Mouse (Mus musculus): ENCODE results near the gene Parp14.
A peak's percentile ranks its signal among the peaks of the same experiment; 100 is the strongest.

Gene Parp14

DNA sequence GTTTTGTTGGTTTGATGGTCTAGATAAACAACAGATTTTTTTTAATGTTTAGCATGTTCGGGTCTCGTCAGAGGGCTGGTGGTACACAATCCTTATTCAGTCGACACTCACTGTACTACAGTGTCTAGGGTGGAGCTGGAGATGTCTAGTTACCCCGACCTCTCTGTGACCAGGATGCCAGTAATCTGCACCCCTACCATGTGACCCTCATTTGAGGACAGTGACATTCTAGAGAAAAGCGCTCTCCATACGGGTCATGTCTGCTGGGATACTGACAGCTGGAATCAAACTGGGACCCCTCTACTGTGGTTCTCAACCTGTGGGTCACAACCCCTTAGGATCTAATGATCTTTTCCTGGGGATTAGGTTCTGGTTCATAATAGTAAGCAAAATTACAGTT is 1.7 kb downstream of the Parp14 start:
- no peak for DNase-seq (ENCODE audit: low spot score)

DNA sequence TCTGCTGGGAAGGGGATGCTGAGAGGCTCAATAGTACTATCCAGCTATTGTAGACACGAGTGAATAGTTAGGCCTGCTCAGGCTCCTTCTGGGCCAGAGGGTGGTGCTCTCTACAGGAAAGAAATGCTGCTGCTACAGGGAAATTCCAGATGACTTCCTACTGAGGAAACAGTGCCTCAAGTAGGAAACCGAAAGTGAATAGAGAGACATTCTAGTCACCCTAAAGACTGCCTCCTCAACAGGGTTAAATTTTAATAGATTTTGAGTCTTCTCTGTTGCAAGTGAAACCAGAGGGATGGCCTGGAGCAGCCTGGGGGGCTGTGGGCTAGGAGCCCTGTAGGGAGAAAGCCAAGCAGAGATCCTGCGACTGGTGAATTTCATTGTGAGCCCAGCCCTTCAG is 2.2 kb downstream of the Parp14 start:
- no peak for DNase-seq (ENCODE audit: low spot score)

DNA sequence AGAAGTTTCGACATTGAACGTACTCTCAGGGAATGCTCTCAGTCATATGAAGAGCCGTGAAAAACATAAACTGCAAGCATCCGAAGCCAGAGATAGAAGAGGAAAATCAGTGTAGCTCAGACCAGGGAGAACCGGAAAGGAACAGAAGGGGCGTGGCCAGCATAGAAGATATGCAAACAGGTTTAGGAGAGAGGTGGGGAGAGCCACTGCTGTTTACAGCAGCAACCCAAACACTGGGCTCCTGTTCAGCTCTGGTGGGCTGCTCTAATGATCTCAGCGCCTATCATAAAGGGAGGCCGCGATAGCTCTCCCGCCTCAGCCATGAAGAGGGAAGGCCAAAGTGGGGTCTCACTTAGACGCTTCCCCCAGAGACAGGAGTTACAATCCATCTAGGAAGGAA is 3.6 kb downstream of the Parp14 start:
- DNase-seq (ENCODE audit: low spot score): no peak

DNA sequence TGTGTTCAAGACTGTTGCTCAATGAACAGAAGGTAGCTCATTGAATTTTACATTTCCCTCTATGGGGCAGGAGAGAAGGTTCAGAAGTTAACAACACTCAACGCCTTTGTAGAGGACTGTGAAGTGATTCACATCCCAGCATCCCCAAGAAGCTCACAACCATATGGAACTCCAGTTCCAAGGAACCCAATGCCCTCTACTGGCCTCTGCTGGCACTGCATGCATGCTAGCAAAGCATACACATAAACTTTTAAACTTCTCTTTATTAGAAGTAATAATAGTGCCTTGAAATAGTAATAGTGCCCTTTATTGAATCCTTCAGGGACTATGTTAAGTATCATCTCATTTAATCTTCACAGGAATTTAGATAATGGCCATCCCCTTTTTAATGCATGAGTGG is 9.3 kb downstream of the Parp14 start:
- DNase-seq (ENCODE audit: low spot score): no peak

DNA sequence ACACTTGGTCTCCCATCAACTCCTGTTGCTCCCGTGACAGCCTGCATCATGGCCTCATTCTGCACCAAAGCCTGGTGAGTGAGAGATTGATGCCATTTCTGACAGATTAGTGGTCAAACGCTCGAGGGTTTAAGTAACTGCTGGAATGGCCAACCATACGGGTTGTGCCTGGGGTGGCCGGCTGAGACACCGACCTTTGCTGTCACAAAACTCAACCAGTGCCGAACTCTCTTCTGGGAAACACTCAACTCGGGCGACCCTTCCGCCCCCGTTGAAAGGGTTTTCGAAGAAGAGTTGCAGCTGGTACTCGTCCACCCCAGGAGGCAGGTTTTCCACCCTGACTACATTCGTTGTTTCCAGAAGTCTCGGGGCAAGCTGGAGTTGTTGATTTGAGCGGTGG is 11.1 kb downstream of the Parp14 start:
- DNase-seq (ENCODE audit: low spot score): no peak

DNA sequence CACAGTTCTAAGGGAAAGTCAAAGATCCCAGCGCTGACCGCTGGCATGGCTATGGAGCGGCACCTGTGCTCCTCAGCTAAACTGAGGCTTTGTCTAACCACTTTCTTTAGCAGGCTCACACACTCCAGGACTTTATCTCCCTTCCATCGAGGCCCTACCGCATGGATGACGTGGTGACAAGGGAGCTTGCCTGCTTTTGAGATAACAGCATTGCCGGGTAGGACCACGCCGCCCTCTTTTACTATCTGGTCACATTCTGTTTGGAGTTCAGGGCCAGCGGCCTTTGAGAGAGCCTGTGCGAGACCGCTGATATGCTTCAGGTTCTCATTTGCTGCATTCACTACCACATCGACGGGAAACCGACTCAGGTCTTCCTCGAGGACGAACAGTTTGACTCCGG is 14.6 kb downstream of the Parp14 start:
- peak; percentile 27 for DNase-seq (ENCODE audit: low spot score)

DNA sequence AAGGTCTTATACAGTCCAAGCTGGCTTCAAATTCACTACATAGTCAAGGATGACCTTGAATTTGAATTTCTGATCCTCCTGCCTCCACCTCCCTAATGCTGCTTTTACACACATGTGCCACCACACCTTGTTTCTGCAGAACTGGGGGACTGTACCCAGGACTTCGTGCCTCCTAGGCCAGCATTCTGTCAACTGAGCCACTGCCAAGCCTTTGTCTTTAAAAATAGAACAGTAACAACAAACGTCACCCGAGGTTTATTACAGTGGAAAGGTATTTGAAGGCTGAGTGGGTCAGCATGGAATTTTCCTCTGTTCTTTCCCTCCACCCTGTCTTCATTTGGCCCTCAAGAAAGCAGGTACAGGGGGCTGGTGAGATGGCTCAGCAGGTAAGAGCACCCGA is 15.5 kb downstream of the Parp14 start:
- DNase-seq (ENCODE audit: low spot score): no peak

DNA sequence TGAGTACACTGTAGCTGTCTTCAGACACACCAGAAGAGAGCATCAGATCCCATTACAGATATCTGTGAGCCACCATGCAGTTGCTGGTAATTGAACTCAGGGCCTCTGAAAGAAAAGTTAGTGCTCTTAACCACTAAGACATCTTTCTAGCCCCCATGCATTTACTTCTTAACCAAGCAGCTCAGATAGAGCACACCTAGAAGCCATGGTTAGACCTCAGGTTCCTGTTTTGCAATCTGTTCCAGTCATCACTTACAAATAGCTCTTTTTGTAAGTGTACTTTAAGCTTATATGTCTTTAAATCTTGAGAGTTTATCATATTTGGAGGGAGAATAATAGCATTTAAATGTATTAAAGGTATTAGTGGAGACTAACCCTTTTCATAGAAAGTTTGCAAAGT is 24.2 kb downstream of the Parp14 start:
- DNase-seq (ENCODE audit: low spot score): no peak

DNA sequence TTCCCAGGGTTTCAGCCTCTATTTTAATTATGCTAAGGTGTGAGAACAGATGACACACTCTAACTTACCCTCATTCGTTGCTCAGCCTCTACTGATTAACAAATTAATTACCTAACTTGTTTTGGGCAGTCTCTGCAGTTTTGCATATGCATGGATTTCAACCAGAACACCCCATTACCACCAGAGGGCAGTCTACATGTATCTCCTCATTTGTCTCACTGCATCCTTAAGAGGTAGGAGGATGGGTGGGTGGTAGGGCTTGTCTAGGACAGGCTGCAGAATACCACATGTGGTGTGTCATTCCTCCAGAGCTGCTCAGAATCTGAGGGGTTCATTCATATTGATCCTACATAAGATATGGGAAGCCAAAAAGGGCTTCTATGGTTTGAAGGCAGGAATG is 31.7 kb downstream of the Parp14 start:
- DNase-seq (ENCODE audit: low spot score): peak; percentile 22

DNA sequence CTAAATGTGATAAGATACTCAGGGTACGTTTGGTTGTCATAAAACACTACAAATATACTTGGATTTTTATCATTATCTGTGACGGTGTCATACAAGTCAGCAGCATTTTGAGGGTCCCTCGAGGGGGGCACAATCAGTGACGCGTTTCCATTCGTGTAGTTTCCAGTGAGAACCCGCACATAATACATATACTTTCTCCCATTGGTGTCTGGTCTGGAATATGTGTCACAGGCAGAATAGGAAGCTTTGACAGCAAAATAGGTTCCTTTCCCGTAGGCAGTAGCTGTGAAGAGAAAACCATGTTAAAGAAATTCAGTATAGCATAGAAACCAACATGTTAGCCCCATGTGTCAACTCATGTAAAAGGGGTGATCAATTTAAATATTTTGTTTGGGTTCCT is 36.7 kb downstream of the Parp14 start:
- DNase-seq (ENCODE audit: low spot score): no peak

DNA sequence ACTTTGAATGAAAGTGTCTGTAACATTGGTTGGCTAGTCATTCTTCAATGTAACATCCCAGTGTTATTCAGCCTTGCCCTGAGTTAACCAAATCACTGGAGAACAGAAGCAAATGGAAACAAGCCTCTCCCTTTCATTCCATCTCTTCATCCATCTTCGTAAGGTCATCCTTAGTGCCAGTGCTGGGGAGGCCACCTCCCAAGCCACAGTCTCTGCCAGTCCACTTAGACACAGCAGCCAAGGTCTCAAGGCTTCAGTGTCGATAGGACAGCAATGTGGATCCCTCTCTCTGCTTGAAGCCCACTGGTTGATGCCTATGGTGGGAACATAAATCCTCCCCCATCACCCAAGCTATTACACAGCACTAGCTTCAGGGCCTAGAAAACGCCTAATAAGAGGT is 38.4 kb downstream of the Parp14 start:
- DNase-seq (ENCODE audit: low spot score): no peak

DNA sequence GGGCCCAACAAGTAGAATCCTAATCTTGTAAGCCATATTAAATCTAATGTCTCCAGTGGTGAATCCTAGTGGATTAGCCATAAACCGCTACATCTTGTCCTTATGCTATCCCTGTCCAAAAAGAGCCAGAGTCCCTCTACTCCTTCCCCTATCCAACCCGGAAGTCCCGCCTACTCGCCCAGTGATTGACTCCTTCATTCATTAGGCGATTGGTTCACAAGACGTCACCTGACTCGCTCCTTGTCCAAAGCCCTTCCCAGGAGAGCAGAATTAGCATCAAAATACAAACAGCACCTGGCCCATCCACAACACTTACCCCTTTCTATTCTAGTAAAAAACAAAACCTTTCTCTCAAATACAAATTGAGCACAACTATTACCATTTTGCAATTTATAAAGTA is 41.3 kb downstream of the Parp14 start:
- no peak for DNase-seq (ENCODE audit: low spot score)

DNA sequence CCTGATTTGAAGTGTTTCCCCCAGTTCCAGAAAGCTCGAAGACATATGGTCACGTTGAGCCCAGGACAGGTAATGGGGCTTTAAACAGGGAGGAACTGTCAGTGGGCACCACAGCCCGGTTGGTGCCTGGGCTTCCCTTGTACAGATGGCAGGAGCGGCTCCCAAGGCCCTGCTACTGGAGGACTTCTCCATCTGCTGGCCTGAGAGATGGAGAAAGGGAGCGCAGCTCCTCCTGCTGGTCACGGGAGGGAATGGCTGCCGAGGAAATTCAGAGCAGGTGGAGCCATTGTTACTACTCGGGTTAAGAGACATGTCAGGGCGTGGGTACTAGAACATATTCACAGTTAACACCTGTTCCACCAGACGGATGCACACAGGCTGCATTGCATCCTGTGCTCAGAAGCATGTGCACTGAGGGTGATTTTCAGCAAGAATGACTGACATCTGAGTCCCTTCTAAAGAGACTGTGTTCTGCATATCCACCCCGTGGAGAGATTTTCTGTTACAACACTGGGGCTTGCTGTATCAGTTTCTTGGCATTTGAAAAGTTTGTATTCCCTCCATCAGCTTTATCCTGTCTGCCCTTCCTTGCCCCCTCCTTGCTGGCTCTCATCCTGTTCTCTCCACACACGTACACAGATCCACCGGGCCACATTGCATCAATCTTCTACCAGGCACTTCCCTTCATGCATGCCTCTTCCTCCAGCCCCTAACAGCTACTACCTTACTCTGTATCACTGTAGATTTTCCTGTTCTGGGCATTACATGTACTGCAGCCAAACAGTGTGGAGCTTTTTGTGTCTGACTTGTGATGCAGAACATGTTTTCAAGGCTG is 53.9 kb downstream of the Parp14 start:
- DNase-seq (ENCODE audit: low spot score): peak; percentile 73

DNA sequence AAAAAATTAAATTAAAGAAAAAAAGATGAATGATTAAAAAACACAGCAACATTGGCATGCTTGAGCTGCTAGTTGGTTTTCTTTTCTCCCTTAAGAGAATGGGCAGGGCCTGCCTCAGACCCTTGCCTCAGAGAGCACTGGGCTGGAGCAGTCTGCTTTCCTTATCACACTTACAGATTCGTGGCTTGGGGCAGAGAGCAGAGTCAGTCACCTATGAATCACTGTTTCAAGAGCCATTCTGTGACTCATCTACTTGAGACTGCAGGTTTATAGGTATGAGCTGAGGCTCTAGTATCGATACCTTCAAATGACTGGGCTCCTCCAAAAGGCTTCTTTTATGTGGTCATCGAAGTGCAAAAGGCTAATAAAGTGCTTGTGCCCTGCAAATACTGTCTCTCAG is 58.2 kb downstream of the Parp14 start:
- no peak for DNase-seq (ENCODE audit: low spot score)

DNA sequence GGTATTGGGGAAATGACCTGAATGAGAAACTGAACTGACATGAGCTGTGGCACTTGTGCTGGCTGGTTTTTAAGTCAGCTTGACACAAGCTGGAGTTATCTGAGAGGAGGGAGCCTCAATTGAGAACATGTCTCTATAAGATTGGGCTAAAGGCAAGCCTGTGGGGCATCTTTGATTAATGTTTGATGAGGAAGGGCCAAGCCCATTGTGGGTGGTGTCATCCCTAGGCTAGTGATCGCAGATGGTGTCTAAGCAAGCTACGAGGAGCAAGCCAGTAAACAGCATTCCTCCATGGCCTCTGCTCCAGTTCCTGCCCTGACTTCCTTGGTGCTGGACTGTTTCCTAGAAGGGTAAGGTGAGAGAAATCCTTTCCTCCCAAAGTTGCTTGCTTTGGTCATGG is 62.5 kb downstream of the Parp14 start:
- peak; percentile 46 for DNase-seq (ENCODE audit: low spot score)

DNA sequence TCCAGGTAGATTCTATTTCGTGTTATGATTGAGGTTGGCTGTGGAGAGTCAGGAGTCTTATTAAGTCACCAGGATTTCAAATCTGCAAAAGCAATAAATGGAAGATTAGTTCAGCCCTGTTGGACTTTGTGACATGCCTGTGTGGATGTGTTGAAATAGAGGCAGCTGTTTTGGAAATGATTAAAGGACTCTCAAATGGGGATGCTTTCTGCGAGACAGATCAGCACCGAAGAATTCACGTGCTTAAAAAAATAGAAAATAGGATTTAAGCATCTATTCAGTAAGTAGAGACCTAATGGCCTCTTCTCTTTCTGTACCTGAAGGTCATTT is 63.7 kb downstream of the Parp14 start:
- no peak for DNase-seq (ENCODE audit: low spot score)

DNA sequence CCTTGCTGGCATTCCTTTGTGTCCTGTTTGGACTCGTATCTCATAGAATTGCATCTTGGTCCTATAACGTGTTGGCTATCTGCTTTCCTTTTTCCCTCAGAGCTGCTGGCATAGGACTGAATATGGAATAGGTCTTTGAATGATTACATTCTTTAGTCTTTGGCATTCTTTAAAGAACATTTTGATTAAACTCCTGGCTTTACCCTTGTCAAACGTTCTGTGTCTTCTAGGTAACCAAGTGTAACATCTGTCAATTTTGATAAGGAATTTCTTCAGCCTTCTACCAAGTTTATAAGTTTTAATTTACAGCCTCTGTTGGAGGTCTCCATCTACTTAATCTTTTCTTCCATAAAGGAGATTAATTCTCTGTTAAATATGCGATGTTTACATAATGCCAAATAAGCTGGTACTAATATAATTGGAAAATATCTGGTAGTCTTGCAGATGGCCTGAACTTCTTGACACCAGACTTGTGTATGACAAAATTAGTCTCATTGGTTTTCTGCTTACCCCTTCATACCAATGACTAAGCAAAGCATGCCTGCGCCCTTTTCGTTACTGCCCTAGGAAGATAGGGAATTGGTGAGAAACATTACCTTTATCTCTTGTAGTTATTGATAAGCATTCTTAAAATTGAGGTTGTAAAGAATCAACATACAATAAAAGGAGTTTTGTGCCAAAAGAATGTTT is 64.2 kb downstream of the Parp14 start:
- no peak for DNase-seq (ENCODE audit: low spot score)

DNA sequence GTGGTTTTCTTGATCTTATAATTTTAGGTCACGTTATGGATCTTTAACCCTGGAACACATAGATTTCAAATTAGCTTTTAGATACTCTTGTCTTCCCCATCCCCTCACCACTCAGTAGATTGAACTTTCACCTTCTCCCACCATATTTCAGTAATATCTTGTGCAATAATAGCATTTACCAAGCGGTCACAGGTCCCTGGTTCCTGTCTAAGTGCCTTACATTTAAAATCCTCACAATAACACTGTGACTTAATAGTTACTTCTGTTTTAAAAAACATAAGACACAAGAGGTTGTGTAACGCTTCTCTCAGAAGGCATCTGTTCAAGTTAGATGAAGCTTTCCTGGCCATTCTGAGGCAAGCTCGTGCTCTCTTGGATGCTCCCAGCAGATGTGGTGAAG is 67.6 kb downstream of the Parp14 start:
- DNase-seq (ENCODE audit: low spot score): no peak

DNA sequence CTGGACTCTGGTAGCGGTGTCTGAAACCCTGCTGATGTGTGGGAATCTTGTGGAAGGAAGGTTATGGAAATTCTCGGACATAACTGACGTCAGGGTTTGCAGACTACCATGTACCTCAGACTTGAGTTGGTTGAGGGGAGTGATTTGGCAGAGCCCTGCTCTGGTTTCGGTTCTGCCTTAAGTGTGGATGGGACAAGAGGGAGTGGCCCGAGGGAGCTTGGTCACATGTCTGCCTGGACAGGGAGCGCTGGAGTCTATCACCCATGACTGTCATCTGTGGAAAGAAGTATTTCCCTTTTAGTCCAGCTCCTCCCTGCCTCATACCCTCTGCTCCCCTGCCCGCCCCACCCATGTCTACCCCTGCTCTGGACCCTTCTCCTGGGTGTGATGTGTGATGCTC is 69.2 kb downstream of the Parp14 start:
- DNase-seq (ENCODE audit: low spot score): no peak

DNA sequence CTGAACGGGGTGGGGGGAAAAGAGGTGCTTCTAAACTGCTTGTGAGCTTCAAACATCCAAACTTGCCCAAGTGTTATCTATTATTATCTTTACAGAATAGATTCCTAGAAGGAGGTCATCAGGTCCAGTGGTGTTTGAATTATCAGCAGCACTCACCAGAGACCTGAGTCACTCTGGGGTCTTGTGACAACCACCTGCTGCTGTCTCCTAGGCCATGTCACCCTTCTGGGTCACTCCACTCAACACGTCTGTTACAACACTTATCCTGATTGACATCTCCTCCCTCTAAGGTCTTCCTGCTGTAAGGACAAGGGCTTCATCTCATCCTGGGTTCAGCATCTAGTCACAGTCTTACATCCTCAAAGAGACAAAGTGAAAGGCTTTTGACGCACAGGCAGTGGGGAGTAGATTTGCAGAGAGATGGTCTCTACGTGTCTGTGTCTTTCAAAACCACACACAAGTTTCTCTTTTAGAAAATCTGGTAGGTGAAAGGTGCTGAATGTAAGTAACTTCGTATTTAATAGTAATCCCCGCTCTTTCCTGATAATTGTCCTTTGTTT is 79.3 kb downstream of the Parp14 start:
- no peak for DNase-seq (ENCODE audit: low spot score)

DNA sequence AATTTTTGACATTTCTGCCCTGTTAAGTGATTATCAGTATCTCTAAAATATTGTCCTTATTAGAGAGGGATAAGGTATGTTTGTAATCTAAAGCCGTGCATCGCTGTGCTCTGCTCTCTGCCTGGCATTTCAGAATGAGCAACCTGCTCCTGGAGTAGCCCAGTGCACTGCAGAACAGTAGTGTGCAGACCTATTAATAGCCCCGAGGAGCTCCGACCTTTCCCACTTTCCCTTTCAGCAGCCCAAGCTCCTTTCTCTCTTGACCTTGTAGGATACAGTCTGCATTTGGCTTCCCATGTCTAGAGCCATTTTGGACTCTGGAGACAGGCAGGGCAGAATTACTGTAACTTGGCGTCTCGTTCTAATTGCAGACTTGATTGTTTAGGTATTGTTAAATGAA is 83.0 kb downstream of the Parp14 start:
- DNase-seq (ENCODE audit: low spot score): no peak

DNA sequence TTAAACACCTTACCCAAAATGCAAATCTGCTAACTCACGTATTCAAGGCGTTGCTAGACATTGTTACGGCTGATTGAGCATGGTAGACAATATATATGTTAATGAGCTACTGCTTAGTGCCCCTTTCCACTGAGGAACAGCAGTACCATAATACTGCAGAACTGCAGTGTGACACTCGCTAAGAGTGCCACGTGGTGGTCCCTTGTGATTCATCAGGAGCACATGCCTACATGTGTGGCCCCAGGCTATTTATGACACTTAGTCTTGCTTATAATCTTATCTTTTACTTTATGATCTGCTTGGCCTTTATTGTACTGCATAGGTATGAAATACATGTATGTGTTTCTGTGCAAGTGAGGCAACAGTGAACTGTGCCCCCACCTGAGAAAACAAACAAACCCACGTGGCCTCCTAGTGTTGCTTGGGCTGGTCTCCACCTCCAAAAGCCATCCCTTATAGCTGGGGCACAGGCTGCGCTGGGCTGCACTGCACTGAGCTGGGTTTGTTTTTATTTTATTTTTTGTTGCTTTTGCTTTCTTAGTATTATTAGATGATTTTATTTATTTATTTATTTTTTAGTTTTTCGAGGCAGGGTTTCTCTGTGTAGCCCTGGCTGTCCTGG is 83.7 kb downstream of the Parp14 start:
- DNase-seq (ENCODE audit: low spot score): no peak

DNA sequence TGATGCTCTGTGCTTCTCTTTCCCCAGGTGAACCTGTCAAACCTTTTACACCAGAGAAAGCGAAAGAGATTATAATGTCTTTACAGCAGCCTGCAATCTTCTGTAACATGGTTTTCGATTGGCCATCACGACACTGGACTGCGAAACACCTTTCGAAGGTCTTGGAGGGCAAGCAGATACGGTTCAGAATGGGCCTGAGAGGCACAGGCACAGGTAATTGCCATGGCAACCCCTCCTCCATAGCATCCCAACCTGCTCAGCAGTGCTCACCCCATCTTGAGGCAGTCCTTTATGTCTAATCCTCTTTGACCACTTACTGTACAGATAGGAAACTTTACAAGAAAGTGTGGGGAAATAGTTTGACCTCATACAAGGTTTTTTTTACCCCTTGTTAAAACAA is 84.2 kb downstream of the Parp14 start:
- DNase-seq (ENCODE audit: low spot score): no peak

All from spleen, adult 12 weeks (tissue).